Mouse (Mus musculus): Measurements from ENCODE around the gene E4f1. TPM values are rescaled to one million over a fixed set of nuclear protein-coding genes. Genes with fewer than 3 reads are reported as not detected.
A peak's percentile ranks its signal among the peaks of the same experiment; 100 is the strongest.
"Not testable (repeated sequence)": the region's sequence is repeated elsewhere in the genome, so short reads cannot be mapped to it uniquely, and the experiment has no call there.

E4f1 gene
- polyA plus RNA-seq, 1 experiment from 2014 or later = 46.4 TPM

- 95% methylated on average over 5 of the region's 5 CpGs for WGBS
Measured at GRCm38 (mm10) chr17:24468636-24469246, 1.4 kb downstream of the E4f1 start.

GRCm38 (mm10) chr17:24463374-24464133, 6.6 kb downstream of the E4f1 start:
- WGBS = 68% methylated on average over 6 of the region's 6 CpGs

More at GRCm38 (mm10) chr17:24468636-24469246, 1.4 kb downstream of the E4f1 start:
- H3K4me3 ChIP-seq (ENCODE audit: low read depth, low read length) = no peak overlapping the region
- no peak overlapping the region for H3K9ac ChIP-seq (ENCODE audit: low read depth, low read length)
- no peaks in the 10 kb centered on the region for H3K36me3 ChIP-seq (ENCODE audit: control insufficient read depth, insufficient read depth, low read length)
- no peak overlapping the region for H3K4me2 ChIP-seq (ENCODE audit: low read length)
- peaks cover 21% of the 10 kb centered on the region for H3K4me1 ChIP-seq (ENCODE audit: control insufficient read depth, insufficient read depth, low read length)
- H3K27ac ChIP-seq (ENCODE audit: low read length) = no peak overlapping the region
- ATAC-seq = no peak
- H3K27me3 ChIP-seq (ENCODE audit: control insufficient read depth, insufficient read depth, low read depth, low read length) = no peaks in the 10 kb centered on the region
- no peaks in the 10 kb centered on the region for H3K9me3 ChIP-seq (replicated peaks; ENCODE audit: control insufficient read depth, low read length, poor library complexity, severe bottlenecking)

GRCm38 (mm10) chr17:24462932-24463331, 7.2 kb downstream of the E4f1 start:
- H3K4me1 ChIP-seq (ENCODE audit: control insufficient read depth, insufficient read depth, low read length) = no peaks in the 10 kb centered on the region
- H3K36me3 ChIP-seq (ENCODE audit: control insufficient read depth, insufficient read depth, low read length) = no peaks in the 10 kb centered on the region
- ATAC-seq = no peak
- H3K27ac ChIP-seq (ENCODE audit: low read length) = no peak overlapping the region
- H3K9me3 ChIP-seq (replicated peaks; ENCODE audit: control insufficient read depth, low read length, poor library complexity, severe bottlenecking) = no peaks in the 10 kb centered on the region
- no peak overlapping the region for H3K4me2 ChIP-seq (ENCODE audit: low read length)
- H3K9ac ChIP-seq (ENCODE audit: low read depth, low read length) = no peak overlapping the region
- no peaks in the 10 kb centered on the region for H3K27me3 ChIP-seq (ENCODE audit: control insufficient read depth, insufficient read depth, low read depth, low read length)
- 93% methylated on average over 1 of the region's 1 CpGs for WGBS
- H3K4me3 ChIP-seq (ENCODE audit: low read depth, low read length) = no peak overlapping the region

More at GRCm38 (mm10) chr17:24463374-24464133, 6.6 kb downstream of the E4f1 start:
- no peaks in the 10 kb centered on the region for H3K4me1 ChIP-seq (ENCODE audit: control insufficient read depth, insufficient read depth, low read length)
- no peak overlapping the region for H3K4me2 ChIP-seq (ENCODE audit: low read length)
- H3K4me3 ChIP-seq (ENCODE audit: low read depth, low read length) = no peak overlapping the region
- no peak for ATAC-seq
- no peaks in the 10 kb centered on the region for H3K27me3 ChIP-seq (ENCODE audit: control insufficient read depth, insufficient read depth, low read depth, low read length)
- H3K36me3 ChIP-seq (ENCODE audit: control insufficient read depth, insufficient read depth, low read length) = no peaks in the 10 kb centered on the region
- no peak overlapping the region for H3K27ac ChIP-seq (ENCODE audit: low read length)
- no peak overlapping the region for H3K9ac ChIP-seq (ENCODE audit: low read depth, low read length)
- no peaks in the 10 kb centered on the region for H3K9me3 ChIP-seq (replicated peaks; ENCODE audit: control insufficient read depth, low read length, poor library complexity, severe bottlenecking)

- H3K4me1 ChIP-seq (ENCODE audit: control insufficient read depth, insufficient read depth, low read length) = no peaks in the 10 kb centered on the region
- no peak for ATAC-seq
- no peak overlapping the region for H3K9ac ChIP-seq (ENCODE audit: low read depth, low read length)
- H3K9me3 ChIP-seq (replicated peaks; ENCODE audit: control insufficient read depth, low read length, poor library complexity, severe bottlenecking) = no peaks in the 10 kb centered on the region
- H3K4me2 ChIP-seq (ENCODE audit: low read length) = no peak overlapping the region
- H3K4me3 ChIP-seq (ENCODE audit: low read depth, low read length) = no peak overlapping the region
- 77% methylated on average over 2 of the region's 2 CpGs for WGBS
- H3K27ac ChIP-seq (ENCODE audit: low read length) = no peak overlapping the region
- H3K36me3 ChIP-seq (ENCODE audit: control insufficient read depth, insufficient read depth, low read length) = no peaks in the 10 kb centered on the region
- H3K27me3 ChIP-seq (ENCODE audit: control insufficient read depth, insufficient read depth, low read depth, low read length) = no peaks in the 10 kb centered on the region
Measured at GRCm38 (mm10) chr17:24461580-24461979, 8.5 kb downstream of the E4f1 start.

GRCm38 (mm10) chr17:24455523-24456206, 14.4 kb downstream of the E4f1 start:
- H3K9me3 ChIP-seq (replicated peaks; ENCODE audit: control insufficient read depth, low read length, poor library complexity, severe bottlenecking); ATAC-seq: not testable (repeated sequence)

DNA sequence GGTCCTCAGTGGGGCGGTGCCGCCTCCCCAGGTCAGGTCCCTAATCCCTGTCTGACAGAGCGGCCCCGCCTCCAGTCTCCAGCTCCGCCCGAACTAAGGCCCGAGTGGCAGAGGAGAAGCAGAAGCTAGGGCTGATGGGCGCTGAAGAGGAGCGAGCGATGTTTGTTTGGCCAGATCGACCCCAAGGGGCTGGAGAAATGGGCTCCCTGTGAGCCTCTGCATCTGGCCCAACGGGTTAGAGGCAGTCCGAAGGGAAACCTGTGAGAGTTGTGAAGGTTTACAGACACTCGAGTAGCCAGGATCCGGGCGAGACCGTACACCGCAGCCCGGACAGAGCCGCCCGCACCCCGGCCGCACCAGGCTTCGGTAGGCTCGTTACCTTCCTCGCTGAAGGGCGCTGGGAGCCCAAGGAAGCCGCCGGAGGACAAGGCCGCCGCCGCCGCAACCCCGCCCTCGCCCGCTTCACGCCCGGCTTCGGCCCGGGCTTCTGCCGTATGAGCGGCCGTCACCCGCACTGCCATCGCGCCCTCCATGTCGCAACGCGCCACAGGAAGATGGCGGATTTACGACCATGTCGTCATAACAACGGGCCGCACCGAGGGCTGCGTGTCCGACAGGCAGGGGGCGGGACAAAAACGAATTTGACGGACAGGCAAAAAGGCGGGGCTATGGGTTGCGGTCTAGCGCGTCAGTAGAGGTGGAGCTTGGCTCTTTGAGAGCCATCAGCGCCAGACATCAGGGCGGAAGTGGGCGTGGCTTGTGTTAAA, 15.2 kb downstream of the E4f1 start:
- WGBS = under 1% methylated on average over 67 of the region's 67 CpGs
- Histone ChIP-seq H3K4me1 (ENCODE audit: control insufficient read depth, insufficient read depth, low read length) (peaks cover 14% of the 10 kb centered on the region), H3K4me2 (ENCODE audit: low read length) (peak overlapping the region; percentile 78), H3K27ac (ENCODE audit: low read length) (peak overlapping the region; percentile 93), H3K9me3 (replicated peaks; ENCODE audit: control insufficient read depth, low read length, poor library complexity, severe bottlenecking) (no peaks in the 10 kb centered on the region), H3K4me3 (ENCODE audit: low read depth, low read length) (peak overlapping the region; percentile 72), H3K9ac (ENCODE audit: low read depth, low read length) (peak overlapping the region; percentile 82), H3K36me3 (ENCODE audit: control insufficient read depth, insufficient read depth, low read length) (peaks cover 12% of the 10 kb centered on the region; the same call in 1 of the 2 replicates), H3K27me3 (ENCODE audit: control insufficient read depth, insufficient read depth, low read depth, low read length) (no peaks in the 10 kb centered on the region)
- ATAC-seq = peak; percentile 94

More at GRCm38 (mm10) chr17:24455523-24456206, 14.4 kb downstream of the E4f1 start:
- not testable (repeated sequence) for H3K27me3 ChIP-seq (ENCODE audit: control insufficient read depth, insufficient read depth, low read depth, low read length); H3K9ac ChIP-seq (ENCODE audit: low read depth, low read length); H3K36me3 ChIP-seq (ENCODE audit: control insufficient read depth, insufficient read depth, low read length)
- Histone ChIP-seq H3K27ac (ENCODE audit: low read length) (0 out of 2 replicates have a peak overlapping the region, but pooled peaks have one; percentile 5), H3K4me3 (ENCODE audit: low read depth, low read length) (peak overlapping the region; percentile 72), H3K4me2 (ENCODE audit: low read length) (peak overlapping the region; percentile 39), H3K4me1 (ENCODE audit: control insufficient read depth, insufficient read depth, low read length) (peaks cover 14% of the 10 kb centered on the region)
- 54% methylated on average over 10 of the region's 10 CpGs for WGBS

DNA sequence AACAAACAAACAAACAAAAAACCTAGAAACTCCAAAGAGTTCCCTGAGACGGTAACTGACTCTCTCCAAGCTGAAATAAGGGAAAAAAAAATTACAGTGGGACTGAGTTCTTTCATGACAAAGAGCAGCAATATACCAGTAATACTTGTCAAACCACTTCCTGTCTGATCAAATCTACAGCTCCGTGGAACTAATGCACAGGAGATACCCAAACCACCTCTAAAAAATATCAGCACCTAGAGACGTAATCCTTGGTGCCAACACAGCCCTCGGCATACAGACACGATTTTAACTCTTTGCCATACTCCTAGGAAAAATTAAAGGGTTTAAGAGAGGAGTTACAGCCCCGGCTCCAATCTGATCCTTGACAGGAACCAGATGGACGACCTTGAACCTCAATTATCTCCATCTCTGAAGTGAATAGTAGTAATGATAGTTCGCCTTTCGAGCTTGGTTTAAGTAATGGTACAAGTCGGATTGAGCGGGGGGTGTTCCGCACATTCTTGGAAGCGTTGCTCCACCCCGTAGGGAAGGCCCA, 15.8 kb downstream of the E4f1 start:
- Histone ChIP-seq H3K9ac (ENCODE audit: low read depth, low read length) (peak overlapping the region; percentile 82), H3K4me2 (ENCODE audit: low read length) (peak overlapping the region; percentile 78), H3K27me3 (ENCODE audit: control insufficient read depth, insufficient read depth, low read depth, low read length) (no peaks in the 10 kb centered on the region), H3K36me3 (ENCODE audit: control insufficient read depth, insufficient read depth, low read length) (peaks cover 17% of the 10 kb centered on the region), H3K4me3 (ENCODE audit: low read depth, low read length) (peak overlapping the region; percentile 72), H3K4me1 (ENCODE audit: control insufficient read depth, insufficient read depth, low read length) (peaks cover 14% of the 10 kb centered on the region), H3K27ac (ENCODE audit: low read length) (peak overlapping the region; percentile 93), H3K9me3 (replicated peaks; ENCODE audit: control insufficient read depth, low read length, poor library complexity, severe bottlenecking) (no peaks in the 10 kb centered on the region)
- ATAC-seq = no peak
- 7% methylated on average over 14 of the region's 14 CpGs for WGBS

DNA sequence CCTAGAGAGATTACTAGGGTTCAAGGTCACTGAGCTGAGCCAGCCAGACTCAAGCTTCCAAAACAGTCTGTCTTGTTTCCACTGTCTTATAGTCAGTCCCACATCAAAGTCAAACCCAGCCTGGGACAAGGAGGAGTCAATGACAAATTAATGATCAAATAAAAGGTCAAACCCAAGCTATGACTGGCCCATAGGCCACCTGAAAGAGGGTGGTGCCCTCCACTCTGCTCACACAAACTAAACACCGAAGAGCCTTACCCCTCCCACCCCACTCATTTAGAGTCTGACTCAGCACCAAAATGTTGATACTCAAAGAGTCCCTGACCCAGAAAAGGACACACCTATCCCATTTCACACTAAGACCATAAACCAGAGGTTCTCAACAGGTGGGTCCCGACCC, 16.7 kb downstream of the E4f1 start:
- WGBS = 91% methylated on average over 2 of the region's 2 CpGs
- Histone ChIP-seq H3K9me3 (replicated peaks; ENCODE audit: control insufficient read depth, low read length, poor library complexity, severe bottlenecking) (no peaks in the 10 kb centered on the region), H3K27ac (ENCODE audit: low read length) (no peak overlapping the region), H3K36me3 (ENCODE audit: control insufficient read depth, insufficient read depth, low read length) (peaks cover 23% of the 10 kb centered on the region), H3K9ac (ENCODE audit: low read depth, low read length) (no peak overlapping the region), H3K4me3 (ENCODE audit: low read depth, low read length) (no peak overlapping the region), H3K4me1 (ENCODE audit: control insufficient read depth, insufficient read depth, low read length) (peaks cover 14% of the 10 kb centered on the region), H3K4me2 (ENCODE audit: low read length) (peak overlapping the region; percentile 78), H3K27me3 (ENCODE audit: control insufficient read depth, insufficient read depth, low read depth, low read length) (no peaks in the 10 kb centered on the region)
- no peak for ATAC-seq

Data from midbrain, embryonic 16.5 days (tissue).